Mouse (Mus musculus) left cerebral cortex, postnatal 10 days (tissue): ENCODE data around the gene Plcb4. TPM values are rescaled to one million over a fixed set of nuclear protein-coding genes. Genes with fewer than 3 reads are reported as not detected.

Source experiments
- DNase-seq, 2 experiments: peaks; one replicate each; pipeline ENCODE4 v3.0.0; 2021 to 2022; ENCODE audit warnings: low spot score in 2 of 2, mixed read lengths in 1 of 2; ENCODE audit errors: extremely low spot score in 1 of 2
- intact Hi-C: fragments of 180-260 bp; cut with DNase I; formaldehyde crosslinking; loops from one replicate; pipeline ENCODE4 v1.15.1; 2025
- total RNA-seq, 2 experiments: library from RNA; stranded (reverse); gene quantifications; 2 replicates each; pipeline ENCODE4 v1.2.3; 2021

The Plcb4 gene
- total RNA-seq, 2 experiments from 2014 or later = 44.2 to 47.5 TPM

- no peak for DNase-seq
- intact Hi-C loops = no loop called here
Observed at GRCm38 (mm10) chr2:135776131-135776775, 117.4 kb downstream of the Plcb4 start.

DNA sequence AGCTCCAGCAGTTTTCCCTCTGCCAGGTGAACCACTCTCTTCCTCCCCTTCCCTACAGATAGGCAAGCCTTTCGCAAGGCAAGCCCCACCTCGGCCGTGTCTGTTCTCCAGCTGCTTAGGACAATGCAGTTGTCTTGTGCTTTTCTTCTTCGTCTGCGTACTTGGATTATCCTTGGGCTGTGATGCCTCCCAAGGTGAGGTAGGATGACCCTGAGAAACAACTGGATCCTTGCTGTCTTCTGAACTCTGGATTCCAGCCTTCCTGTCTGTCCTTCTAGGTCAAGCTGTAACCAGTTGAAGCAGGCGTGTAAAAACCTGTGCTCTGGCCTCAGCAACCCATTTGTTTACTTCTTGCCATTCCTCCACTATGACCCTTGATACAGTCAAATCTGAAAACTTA lies 122.6 kb downstream of the Plcb4 start:
- intact Hi-C loops = no loop called here
- no peak for DNase-seq

DNA sequence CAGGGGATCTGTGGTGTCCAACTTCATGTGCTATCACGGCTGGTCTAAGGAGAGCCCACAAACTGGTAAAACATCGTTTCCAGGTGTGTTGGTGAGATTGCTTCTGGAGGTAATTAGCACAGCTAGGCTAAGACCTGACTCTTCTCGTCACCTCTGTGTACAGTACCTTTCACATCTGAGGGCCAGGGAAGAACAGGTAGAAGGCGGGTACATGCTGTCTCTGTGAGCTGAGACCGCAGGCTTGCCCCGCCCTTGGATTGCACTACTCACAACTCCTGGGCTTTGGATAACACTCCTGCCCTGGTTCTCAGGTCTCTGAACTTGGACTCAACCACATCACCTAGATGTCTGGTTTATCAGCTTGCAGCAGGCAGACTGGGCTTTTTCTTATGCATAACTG lies 128.6 kb downstream of the Plcb4 start:
- DNase-seq = no peak
- intact Hi-C loops = no loop called here

- intact Hi-C loops = no loop called here
- no peak for DNase-seq
Observed at GRCm38 (mm10) chr2:135792907-135793306, 134.1 kb downstream of the Plcb4 start.

- no peak for DNase-seq
- intact Hi-C loops = no loop called here
Observed at GRCm38 (mm10) chr2:135796684-135797083, 137.9 kb downstream of the Plcb4 start.

DNA sequence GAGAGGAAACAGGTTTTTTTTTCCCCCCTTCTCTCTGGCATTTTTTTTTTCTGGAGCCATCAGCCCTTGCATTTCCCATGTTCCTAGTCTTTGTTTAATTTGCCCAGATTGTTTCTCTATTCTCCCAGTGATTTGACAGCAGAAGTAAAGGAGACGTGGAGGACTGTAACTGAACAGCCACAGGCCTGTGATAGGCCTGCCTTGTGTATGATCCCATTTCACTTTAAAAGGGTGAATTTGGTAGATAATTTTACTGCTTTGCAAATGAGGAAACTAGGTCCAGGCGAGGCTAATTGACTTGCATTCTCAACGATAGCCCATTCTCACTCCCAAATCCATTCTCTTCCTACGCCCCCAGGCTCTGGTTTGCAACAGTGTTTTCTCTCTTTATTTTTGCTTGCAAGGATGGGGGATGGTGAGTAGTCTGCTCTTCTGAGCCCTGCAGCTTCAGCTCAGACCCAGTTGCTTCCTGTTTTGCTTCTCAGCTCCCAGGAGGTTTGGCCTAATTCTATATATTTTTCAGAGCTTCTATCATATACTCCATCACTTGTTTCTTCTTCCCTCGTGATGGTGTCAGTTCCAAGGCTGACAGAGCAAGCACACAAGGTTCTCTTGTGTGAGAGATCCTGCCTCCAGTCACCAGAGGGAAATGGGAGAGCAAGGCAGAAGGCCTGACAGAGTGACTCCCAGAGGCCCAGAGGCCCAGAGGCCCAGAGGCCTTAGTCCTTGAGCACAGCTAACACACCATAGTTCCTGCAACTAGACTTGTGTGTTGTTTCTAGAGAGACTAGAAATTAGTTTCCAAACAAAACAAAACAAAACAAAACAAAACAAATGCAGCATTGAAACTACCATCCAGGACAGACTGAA lies 139.1 kb downstream of the Plcb4 start:
- DNase-seq = no peak
- intact Hi-C loops = no loop called here

DNA sequence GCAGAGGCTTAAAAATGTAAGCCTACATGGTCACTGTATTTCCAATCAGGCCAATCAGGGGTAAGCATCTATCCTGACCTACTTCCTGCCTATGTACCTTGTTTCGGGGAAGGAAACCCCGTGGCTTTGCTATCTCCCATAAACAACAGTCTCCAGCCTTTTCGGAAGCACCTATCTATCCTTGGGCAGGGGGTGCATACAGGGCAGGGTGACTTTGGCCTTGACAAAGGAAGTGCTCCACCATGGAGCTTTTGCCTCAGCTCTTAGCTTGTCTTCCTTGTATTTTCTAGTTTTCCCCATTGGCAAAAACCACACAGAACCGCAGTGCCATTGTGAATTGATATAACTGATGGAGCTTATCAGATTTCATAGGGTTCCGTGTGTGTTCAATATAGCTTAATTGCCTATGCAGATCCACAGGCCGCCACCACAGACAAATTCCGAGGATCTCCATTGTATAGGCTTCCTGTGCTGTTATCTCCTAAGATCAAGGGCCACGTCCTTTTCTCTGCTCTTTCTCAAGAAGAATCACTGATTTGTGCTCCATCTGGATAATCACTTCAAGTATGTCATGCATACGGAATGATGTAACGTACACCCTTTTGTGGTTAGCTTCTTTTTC lies 140.4 kb downstream of the Plcb4 start:
- intact Hi-C loops = no loop called here
- no peak for DNase-seq

DNA sequence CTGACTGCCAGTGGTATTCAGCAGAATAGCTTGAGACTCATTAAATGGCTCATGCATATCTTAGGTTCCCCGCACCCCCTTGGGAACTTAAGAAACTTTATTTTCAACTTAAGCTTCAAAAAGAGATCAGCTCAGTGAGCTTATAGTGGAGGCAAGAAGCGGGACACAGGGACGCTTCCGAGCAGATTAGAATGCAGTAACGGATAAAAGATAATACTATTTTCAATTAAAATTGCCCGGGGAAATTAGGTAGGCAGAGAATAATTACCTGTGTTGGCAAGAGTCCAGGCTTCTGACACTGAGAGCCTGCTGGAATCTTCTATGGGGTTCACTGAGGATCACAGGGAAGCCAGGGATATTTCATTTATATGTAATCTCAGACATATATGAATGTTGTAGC lies 141.6 kb downstream of the Plcb4 start:
- DNase-seq = no peak
- intact Hi-C loops = no loop called here

DNA sequence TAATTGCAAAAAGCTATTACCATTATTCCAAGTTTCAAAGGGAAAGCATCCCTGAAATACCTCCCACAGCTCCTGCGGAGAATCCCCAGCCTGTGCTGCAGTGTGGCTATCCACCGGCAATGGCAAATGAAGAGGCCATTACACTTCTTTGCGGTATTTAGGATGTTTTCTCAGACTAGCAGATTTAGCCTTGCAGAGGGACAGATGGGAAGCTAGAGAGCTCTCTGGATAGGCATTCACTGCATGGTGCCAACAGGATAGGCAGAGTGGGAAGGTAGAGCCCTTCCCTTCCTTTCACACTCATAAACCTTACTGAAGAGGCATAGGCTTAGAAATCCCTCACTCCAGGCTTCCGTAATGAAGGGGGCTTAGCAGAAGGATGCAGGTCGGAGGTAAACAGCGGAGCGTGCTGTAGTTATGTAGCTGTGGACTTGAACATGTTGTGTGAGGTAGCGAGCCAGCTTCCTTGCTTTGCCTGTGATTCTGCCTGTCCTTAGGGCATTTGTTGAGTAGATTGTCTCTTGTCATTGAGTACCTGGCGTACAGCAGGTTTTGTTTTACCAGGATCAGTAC lies 144.2 kb downstream of the Plcb4 start:
- intact Hi-C loops = no loop called here
- DNase-seq = no peak

DNA sequence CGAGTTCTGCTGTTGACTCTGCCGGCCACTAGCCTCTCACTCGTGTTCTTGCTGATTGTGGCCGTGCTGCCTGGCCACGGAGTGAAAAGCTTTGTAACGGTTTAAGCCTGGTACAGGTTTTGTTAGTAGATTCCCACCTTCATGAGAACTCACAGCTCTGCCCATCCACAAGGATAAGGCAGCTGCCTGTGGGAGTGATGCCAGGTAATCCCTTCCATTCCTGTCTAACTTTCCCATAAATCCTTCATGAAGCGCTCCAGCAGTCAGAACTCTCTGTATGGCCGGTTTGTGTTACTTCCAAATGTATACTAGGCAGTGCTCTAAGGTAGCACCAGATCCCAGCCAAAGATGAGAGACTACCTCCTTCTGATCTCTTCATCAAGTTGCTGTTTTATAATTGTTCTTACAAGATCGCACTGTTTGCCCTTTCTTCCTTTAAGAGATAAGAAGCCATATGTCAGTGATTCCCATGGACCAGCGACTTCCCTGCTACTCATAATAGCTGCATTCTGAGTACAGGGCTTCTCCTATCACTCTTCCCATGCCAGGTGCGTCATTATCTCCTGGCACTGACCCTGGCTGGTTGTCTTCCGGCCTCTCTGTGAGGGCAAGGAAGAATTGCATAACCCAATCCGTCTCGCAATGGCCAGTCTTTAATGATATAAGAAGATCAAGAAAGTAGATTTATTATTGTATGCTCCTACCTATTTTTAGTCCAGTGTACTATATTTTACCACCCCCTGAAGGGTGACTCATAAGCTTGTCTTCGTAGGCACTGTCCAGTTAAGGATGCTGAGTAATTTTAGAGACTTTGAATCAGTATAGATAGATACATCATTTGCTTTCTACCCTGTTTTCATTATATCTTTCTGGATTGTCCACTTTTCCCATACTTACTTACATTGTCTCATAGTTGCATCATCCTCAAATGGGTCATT lies 147.2 kb downstream of the Plcb4 start:
- no peak for DNase-seq
- intact Hi-C loops = no loop called here

- intact Hi-C loops = no loop called here
- DNase-seq = no peak
Observed at GRCm38 (mm10) chr2:135808342-135808741, 149.5 kb downstream of the Plcb4 start.

GRCm38 (mm10) chr2:135810841-135811240 lies 152.0 kb downstream of the Plcb4 start:
- intact Hi-C loops = no loop called here
- DNase-seq = no peak

- intact Hi-C loops = no loop called here
- no peak for DNase-seq
Observed at GRCm38 (mm10) chr2:135811453-135812101, 152.8 kb downstream of the Plcb4 start.

DNA sequence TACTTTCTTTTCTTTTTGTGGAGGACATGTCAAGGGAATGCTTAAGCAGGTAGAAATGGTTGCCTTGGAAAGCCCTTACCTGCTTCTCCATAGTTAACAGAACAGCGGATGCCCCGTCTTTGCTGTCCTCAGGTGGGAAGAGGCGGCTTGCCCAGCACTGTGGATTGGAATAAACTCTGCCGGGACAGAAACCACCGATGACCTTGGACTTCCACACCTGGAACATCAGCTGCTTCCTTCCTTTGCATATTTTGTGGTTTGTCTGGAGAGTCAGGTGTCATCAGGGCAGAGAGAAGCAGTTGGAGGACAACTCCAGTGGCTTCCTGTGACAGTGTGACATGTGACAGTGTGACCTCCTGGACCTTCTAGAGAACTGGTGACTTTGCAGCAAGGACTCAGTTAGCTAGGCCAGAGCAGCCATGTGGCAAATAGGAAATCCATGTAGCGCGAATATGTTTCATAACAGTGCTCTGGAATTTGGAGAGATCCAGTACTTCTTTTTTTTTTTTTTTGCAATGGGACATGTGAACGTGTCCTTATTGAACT lies 154.0 kb downstream of the Plcb4 start:
- intact Hi-C loops = no loop called here
- no peak for DNase-seq

- no peak for DNase-seq
- intact Hi-C loops = no loop called here
Observed at GRCm38 (mm10) chr2:135820691-135821090, 161.9 kb downstream of the Plcb4 start.

DNA sequence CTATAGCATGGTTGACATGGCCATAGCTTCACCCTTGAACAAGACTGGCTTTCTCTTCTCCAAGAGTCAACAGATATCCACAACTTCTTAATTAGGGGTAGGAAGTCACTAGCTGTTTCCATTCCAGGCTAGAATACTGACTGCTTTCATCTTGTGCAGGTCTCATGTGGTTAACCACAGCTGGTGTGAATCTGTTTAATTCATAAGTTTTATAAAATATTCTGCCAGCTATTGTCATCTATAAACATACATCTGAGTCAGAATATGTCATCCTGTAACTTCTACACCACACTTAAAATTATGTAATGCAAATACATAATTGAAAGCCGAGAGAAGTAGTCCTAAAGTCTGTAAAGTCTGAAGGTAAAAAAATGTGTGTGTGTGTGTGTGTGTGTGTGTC lies 164.9 kb downstream of the Plcb4 start:
- no peak for DNase-seq
- intact Hi-C loops = no loop called here

DNA sequence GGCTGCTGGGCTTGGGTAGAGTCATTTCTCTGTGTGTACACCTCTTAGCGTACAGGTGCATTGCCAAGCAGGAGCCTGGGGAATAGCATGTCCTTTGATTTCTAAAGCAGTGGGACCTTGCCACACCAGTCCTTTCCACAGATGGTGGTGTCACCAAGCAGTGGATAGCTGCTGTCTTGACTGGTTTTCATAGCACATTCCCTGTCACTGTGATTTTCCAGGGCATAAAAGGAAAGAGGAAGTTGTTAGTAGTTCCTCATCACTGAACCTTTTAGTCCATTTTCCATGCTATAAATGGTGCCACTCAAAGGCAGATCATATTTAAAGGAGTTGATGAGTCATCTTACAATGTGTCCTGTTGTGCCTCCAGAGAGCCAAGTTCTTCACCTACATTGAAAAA lies 165.9 kb downstream of the Plcb4 start:
- intact Hi-C loops = no loop called here
- no peak for DNase-seq

GRCm38 (mm10) chr2:135825645-135826044 lies 166.8 kb downstream of the Plcb4 start:
- no peak for DNase-seq
- intact Hi-C loops = no loop called here
